Mouse (Mus musculus): ENCODE measurements around the gene Eral1.
"Not testable (repeated sequence)": the region's sequence is repeated elsewhere in the genome, so short reads cannot be mapped to it uniquely, and the experiment has no call there.

Eral1 gene

GRCm38 (mm10) chr11:78086925-78087479, 6.8 kb upstream of the Eral1 start:
- DNase-seq = peak; percentile 87

GRCm38 (mm10) chr11:78083595-78083994, 3.4 kb upstream of the Eral1 start:
- DNase-seq = peak; percentile 82

GRCm38 (mm10) chr11:78074666-78075065, 5.5 kb downstream of the Eral1 start:
- peak; percentile 64 for DNase-seq

- DNase-seq = no peak
These were observed 5.9 kb downstream of the Eral1 start for GRCm38 (mm10) chr11:78074277-78074652.

GRCm38 (mm10) chr11:78073577-78074276, 6.5 kb downstream of the Eral1 start:
- peak; percentile 66 for DNase-seq

- peak; percentile 75 for DNase-seq
These were observed 7.6 kb downstream of the Eral1 start for GRCm38 (mm10) chr11:78072425-78073130.

- DNase-seq = peak; percentile 79
These were observed 8.2 kb downstream of the Eral1 start for GRCm38 (mm10) chr11:78071938-78072337.

- DNase-seq = no peak
These were observed 10.5 kb downstream of the Eral1 start for GRCm38 (mm10) chr11:78069646-78070045.

- no peak for DNase-seq
These were observed 11.1 kb downstream of the Eral1 start for GRCm38 (mm10) chr11:78069130-78069529.

GRCm38 (mm10) chr11:78067566-78067965, 12.6 kb downstream of the Eral1 start:
- no peak for DNase-seq

- peak; percentile 55 for DNase-seq
These were observed 13.5 kb downstream of the Eral1 start for GRCm38 (mm10) chr11:78066641-78067040.

GRCm38 (mm10) chr11:78065906-78066305, 14.3 kb downstream of the Eral1 start:
- DNase-seq = peak; percentile 64

GRCm38 (mm10) chr11:78062563-78062962, 17.6 kb downstream of the Eral1 start:
- DNase-seq = no peak

GRCm38 (mm10) chr11:78059833-78060757, 20.1 kb downstream of the Eral1 start:
- peak; percentile 97 for DNase-seq

GRCm38 (mm10) chr11:78056946-78057345, 23.2 kb downstream of the Eral1 start:
- peak; percentile 51 for DNase-seq

GRCm38 (mm10) chr11:78053078-78053477, 27.1 kb downstream of the Eral1 start:
- no peak for DNase-seq

- not testable (repeated sequence) for DNase-seq
These were observed 31.5 kb downstream of the Eral1 start for GRCm38 (mm10) chr11:78048637-78049036.

GRCm38 (mm10) chr11:78044758-78045251, 35.4 kb downstream of the Eral1 start:
- DNase-seq = peak; percentile 99

GRCm38 (mm10) chr11:78042290-78042870, 37.8 kb downstream of the Eral1 start:
- peak; percentile 90 for DNase-seq

GRCm38 (mm10) chr11:78040878-78041277, 39.3 kb downstream of the Eral1 start:
- no peak for DNase-seq

- DNase-seq = peak; percentile 97
These were observed 42.1 kb downstream of the Eral1 start, which contains the start of gene Flot2 for GRCm38 (mm10) chr11:78037831-78038752. TSS of gene Flot2 (plus strand) at chr11:78037931.
